ENCODE assay signal across 18 mouse cellular contexts in genomic region chr5:110505611-110506294, GRCm38 (mm10). TPM values are rescaled to one million over a fixed set of nuclear protein-coding genes. Genes with fewer than 3 reads are reported as not detected.
DNase-seq lines count a peak whose midpoint lies in the region; ATAC-seq and TF ChIP-seq lines count a peak whose summit lies in the region.
"Had no signal": no experiment of that assay in that cellular context is flagged by ENCODE, and none has a peak within 500 bp of the region (broad histone marks: within the 10 kb centered on the region; RNA-seq: fewer than 3 reads in every experiment).

No protein-coding gene starts in this region.

- H3K4me2 ChIP-seq in heart, embryonic 11.5 days: peak overlapping the region; percentile 29; the same call in 1 of the 2 replicates
- H3K4me2 ChIP-seq in midbrain, embryonic 12.5 days (replicated peaks): no peak overlapping the region
- H3K4me2 ChIP-seq in midbrain, postnatal 0 days (ENCODE audit: low read depth, low read length, poor library complexity, severe bottlenecking): no peak overlapping the region
- no peak overlapping the region for H3K4me2 ChIP-seq in forebrain, embryonic 14.5 days (ENCODE audit: low read length)
- H3K4me2 ChIP-seq: liver, embryonic 13.5 days had no signal

- WGBS in heart, embryonic 11.5 days (ENCODE audit: insufficient replicate concordance): 35% methylated on average over 10 of the region's 10 CpGs
- WGBS in midbrain, embryonic 12.5 days: 57% methylated on average over 10 of the region's 10 CpGs
- 55% methylated on average over 10 of the region's 10 CpGs for WGBS in midbrain, postnatal 0 days
- WGBS in forebrain, embryonic 14.5 days: 22% methylated on average over 10 of the region's 10 CpGs

- H3K4me3 ChIP-seq in heart, embryonic 11.5 days (ENCODE audit: low read depth, low read length): no peak overlapping the region
- H3K4me3 ChIP-seq in midbrain, embryonic 12.5 days: no peak overlapping the region
- H3K4me3 ChIP-seq in midbrain, postnatal 0 days (ENCODE audit: low read depth, low read length): no peak overlapping the region
- no peak overlapping the region for H3K4me3 ChIP-seq in forebrain, embryonic 14.5 days (ENCODE audit: low read depth, low read length)
- H3K4me3 ChIP-seq: gastrocnemius, adult 2 months; heart, adult 2 months; liver, embryonic 13.5 days had no signal

- no peaks in the 10 kb centered on the region for H3K9me3 ChIP-seq in heart, embryonic 11.5 days (replicated peaks; ENCODE audit: control insufficient read depth, low read length)
- H3K9me3 ChIP-seq in midbrain, embryonic 12.5 days: no peaks in the 10 kb centered on the region
- no peaks in the 10 kb centered on the region for H3K9me3 ChIP-seq in midbrain, postnatal 0 days (ENCODE audit: low read length)
- H3K9me3 ChIP-seq in forebrain, embryonic 14.5 days (replicated peaks; ENCODE audit: control insufficient read depth, low read length): no peaks in the 10 kb centered on the region
- H3K9me3 ChIP-seq: G1E; liver, embryonic 13.5 days had no signal

- H3K27ac ChIP-seq in heart, embryonic 11.5 days (ENCODE audit: low read depth, low read length): no peak overlapping the region
- H3K27ac ChIP-seq in midbrain, embryonic 12.5 days (replicated peaks): peak overlapping the region; percentile 63
- H3K27ac ChIP-seq in midbrain, postnatal 0 days (ENCODE audit: low read depth, low read length): no peak overlapping the region
- H3K27ac ChIP-seq in forebrain, embryonic 14.5 days (ENCODE audit: low read depth, low read length): no peak overlapping the region
- H3K27ac ChIP-seq: gastrocnemius, adult 2 months; heart, adult 2 months; liver, embryonic 13.5 days had no signal

- intact Hi-C loops in heart, postnatal 25 days (cut with DNase I): no loop called here

- H3K27me3 ChIP-seq in heart, embryonic 11.5 days (ENCODE audit: control insufficient read depth, insufficient read depth, low read length): no peaks in the 10 kb centered on the region
- no peaks in the 10 kb centered on the region for H3K27me3 ChIP-seq in midbrain, embryonic 12.5 days
- H3K27me3 ChIP-seq in midbrain, postnatal 0 days (ENCODE audit: insufficient read depth, low read length): no peaks in the 10 kb centered on the region
- H3K27me3 ChIP-seq in forebrain, embryonic 14.5 days (replicated peaks; ENCODE audit: control insufficient read depth, insufficient read depth, low read length): 0 out of 2 replicates have a peak, but pooled peaks cover 2% of the 10 kb centered on the region
- H3K27me3 ChIP-seq: liver, embryonic 13.5 days had no signal

- no peak for DNase-seq in heart, postnatal 25 days (ENCODE audit: low spot score)
- no peak for DNase-seq in midbrain, postnatal 0 days (ENCODE audit: low spot score)
- DNase-seq in forebrain, embryonic 14.5 days (ENCODE audit: low spot score): no peak
- no peak for DNase-seq in natural killer cell, adult 2 months (ENCODE audit: low spot score in 2 of 2)
- DNase-seq: adrenal gland, postnatal 10 days; cerebellum, adult 9-10 months; gastrocnemius, adult 2 months; heart, adult 2 months; kidney, adult 9 months; kidney, postnatal 4 days; liver, embryonic 13.5 days; right cerebral cortex, postnatal 4 days; thymus, adult 2 months had no signal

- no peak overlapping the region for H3K9ac ChIP-seq in heart, embryonic 11.5 days (ENCODE audit: low read depth, low read length)
- no peak overlapping the region for H3K9ac ChIP-seq in midbrain, embryonic 12.5 days (replicated peaks)
- no peak overlapping the region for H3K9ac ChIP-seq in midbrain, postnatal 0 days (replicated peaks; ENCODE audit: low read length, poor library complexity, severe bottlenecking)
- peak overlapping the region; percentile 7; the same call in 1 of the 2 replicates for H3K9ac ChIP-seq in forebrain, embryonic 14.5 days (ENCODE audit: low read length)
- H3K9ac ChIP-seq: liver, embryonic 13.5 days had no signal

- H3K4me1 ChIP-seq in heart, embryonic 11.5 days (ENCODE audit: control insufficient read depth, insufficient read depth, low read length): no peaks in the 10 kb centered on the region; the same call in 1 of the 2 replicates
- H3K4me1 ChIP-seq in midbrain, embryonic 12.5 days: peaks cover 19% of the 10 kb centered on the region; the same call in 1 of the 2 replicates
- no peaks in the 10 kb centered on the region for H3K4me1 ChIP-seq in midbrain, postnatal 0 days (ENCODE audit: insufficient read depth, low read length)
- peaks cover 8% of the 10 kb centered on the region for H3K4me1 ChIP-seq in forebrain, embryonic 14.5 days (ENCODE audit: control insufficient read depth, insufficient read depth, low read length)
- H3K4me1 ChIP-seq: liver, embryonic 13.5 days had no signal

- no peak for ATAC-seq in heart, embryonic 11.5 days (replicated peaks; ENCODE audit: insufficient number of reproducible peaks, low FRiP score, low TSS enrichment)
- no peak for ATAC-seq in midbrain, embryonic 12.5 days (ENCODE audit: low FRiP score, low read depth)
- ATAC-seq in midbrain, postnatal 0 days (ENCODE audit: low FRiP score): no peak
- no peak for ATAC-seq in forebrain, embryonic 14.5 days
- ATAC-seq in erythroblast, adult 5-6 weeks (replicated peaks; ENCODE audit: low FRiP score, poor library complexity, severe bottlenecking): no peak

- H3K36me3 ChIP-seq in heart, embryonic 11.5 days (ENCODE audit: control insufficient read depth, insufficient read depth, low read length): no peaks in the 10 kb centered on the region
- no peaks in the 10 kb centered on the region for H3K36me3 ChIP-seq in midbrain, embryonic 12.5 days
- no peaks in the 10 kb centered on the region for H3K36me3 ChIP-seq in midbrain, postnatal 0 days (ENCODE audit: insufficient read depth, low read length)
- no peaks in the 10 kb centered on the region for H3K36me3 ChIP-seq in forebrain, embryonic 14.5 days (ENCODE audit: control insufficient read depth, insufficient read depth, low read length)
- H3K36me3 ChIP-seq: G1E; liver, embryonic 13.5 days had no signal

- TF ChIP-seq CTCF in midbrain, postnatal 0 days (IDR thresholded peaks at IDR 0.05): no peak

RNA-seq across cellular contexts. Expression of gene Galnt9, which starts 38.4 kb away (rescaled TPM):
- polyA plus RNA-seq in heart, embryonic 11.5 days (2014; fragmentation: Nextera tagmentation; extraction: Ambion mirVana): not detected in 2 replicates
- not detected for total RNA-seq in heart, postnatal 25 days (2021)
- 8.4 and 10.9 TPM in 2 replicates for polyA plus RNA-seq in midbrain, embryonic 12.5 days (2016; fragmentation: Nextera tagmentation; extraction: Ambion mirVana)
- 29.7 and 34.0 TPM in 2 replicates for total RNA-seq in midbrain, postnatal 0 days (2014; rRNA removed)
- 21.4 and 23.1 TPM in 2 replicates for polyA plus RNA-seq in midbrain, postnatal 0 days (2015; fragmentation: Nextera tagmentation; extraction: Ambion mirVana)
- 12.1 and 13.3 TPM in 2 replicates for polyA plus RNA-seq in forebrain, embryonic 14.5 days (2014; fragmentation: Nextera tagmentation; extraction: Ambion mirVana)
- 1.7 and 5.0 TPM in 2 replicates for total RNA-seq in erythroblast, adult 5-6 weeks (2015; ENCODE audit: low replicate concordance)
- 3.6 and 4.0 TPM in 2 replicates for total RNA-seq in erythroblast, adult 5-6 weeks (2017; ENCODE audit: low replicate concordance)
- total RNA-seq: gastrocnemius, adult 2 months; heart, adult 2 months had no signal
- polyA plus RNA-seq: G1E; limb, embryonic 11.5 days; liver, embryonic 13.5 days had no signal

RNA-seq across cellular contexts. Expression of gene Fbrsl1, which starts 57.5 kb away (rescaled TPM):
- polyA plus RNA-seq in heart, embryonic 11.5 days (2014; fragmentation: Nextera tagmentation; extraction: Ambion mirVana): 8.1 and 10.2 TPM in 2 replicates
- total RNA-seq in heart, postnatal 25 days (2021): 10 to 100 TPM; 43.1 to 48.6 TPM
- polyA plus RNA-seq in midbrain, embryonic 12.5 days (2016; fragmentation: Nextera tagmentation; extraction: Ambion mirVana): 23.8 and 24.0 TPM in 2 replicates
- total RNA-seq in midbrain, postnatal 0 days (2014; rRNA removed): 32.8 and 36.2 TPM in 2 replicates
- polyA plus RNA-seq in midbrain, postnatal 0 days (2015; fragmentation: Nextera tagmentation; extraction: Ambion mirVana): 14.7 and 20.3 TPM in 2 replicates
- 15.0 and 19.8 TPM in 2 replicates for polyA plus RNA-seq in forebrain, embryonic 14.5 days (2014; fragmentation: Nextera tagmentation; extraction: Ambion mirVana)
- total RNA-seq in erythroblast, adult 5-6 weeks (2015; ENCODE audit: low replicate concordance): 6.3 and 9.6 TPM in 2 replicates
- 4.9 and 7.9 TPM in 2 replicates for total RNA-seq in erythroblast, adult 5-6 weeks (2017; ENCODE audit: low replicate concordance)
